Mouse (Mus musculus) hindbrain, embryonic 13.5 days (tissue): ENCODE measurements around the gene Sirt1. TPM values are rescaled to one million over a fixed set of nuclear protein-coding genes. Genes with fewer than 3 reads are reported as not detected.

Experiments used
- ATAC-seq: fragments of 200-750 bp; cut with Nextera tagmentation; 2 replicates; pipeline ENCODE4 v1.8.0; 2017; ENCODE audit warnings: moderate TSS enrichment; ENCODE audit not compliant: low FRiP score
- H3K27ac ChIP-seq: fragments of 300-500 bp; sonication (generic); 2 replicates; pipeline ENCODE4 v1.5.1; 2015; ENCODE audit warnings: inconsistent platforms, mild to moderate bottlenecking, moderate library complexity
- H3K27me3 ChIP-seq: fragments of 300-500 bp; sonication (generic); 2 replicates; pipeline ENCODE4 v1.6.1; 2015; ENCODE audit warnings: mild to moderate bottlenecking, inconsistent platforms
- H3K36me3 ChIP-seq: fragments of 300-500 bp; sonication (generic); 2 replicates; pipeline ENCODE4 v1.6.1; 2015; ENCODE audit warnings: mild to moderate bottlenecking, inconsistent platforms
- H3K4me1 ChIP-seq: fragments of 300-500 bp; sonication (generic); replicated peaks from 2 replicates; pipeline ENCODE4 v1.6.1; 2015; ENCODE audit warnings: inconsistent platforms
- H3K4me2 ChIP-seq: fragments of 300-500 bp; sonication (generic); 2 replicates; pipeline ENCODE4 v1.6.1; 2015; ENCODE audit warnings: inconsistent platforms, mild to moderate bottlenecking, moderate library complexity
- H3K4me3 ChIP-seq: fragments of 300-500 bp; sonication (generic); 2 replicates; pipeline ENCODE4 v1.5.1; 2015; ENCODE audit warnings: mild to moderate bottlenecking, inconsistent platforms
- H3K9ac ChIP-seq: fragments of 300-500 bp; sonication (generic); 2 replicates; pipeline ENCODE4 v1.6.1; 2015; ENCODE audit warnings: mild to moderate bottlenecking, inconsistent platforms
- H3K9me3 ChIP-seq: fragments of 300-500 bp; sonication (generic); 2 replicates; pipeline ENCODE4 v1.6.1; 2016; ENCODE audit warnings: inconsistent platforms
- WGBS: fragments of 180-500 bp; shearing (Covaris S2); methylation state at CpG from one replicate; pipeline ENCODE4 v1.1.7; 2015; 5-methylcytosine and 5-hydroxymethylcytosine counted together
- polyA plus RNA-seq: library from polyadenylated mRNA; unstranded; fragments of >200 nt; fragmentation: Nextera tagmentation; extraction: Ambion mirVana; gene quantifications from 2 replicates; pipeline ENCODE4 v1.2.1, GENCODE M21; 2015

Gene Sirt1
- polyA plus RNA-seq, 1 experiment from 2014 or later, result 4.8 TPM

DNA sequence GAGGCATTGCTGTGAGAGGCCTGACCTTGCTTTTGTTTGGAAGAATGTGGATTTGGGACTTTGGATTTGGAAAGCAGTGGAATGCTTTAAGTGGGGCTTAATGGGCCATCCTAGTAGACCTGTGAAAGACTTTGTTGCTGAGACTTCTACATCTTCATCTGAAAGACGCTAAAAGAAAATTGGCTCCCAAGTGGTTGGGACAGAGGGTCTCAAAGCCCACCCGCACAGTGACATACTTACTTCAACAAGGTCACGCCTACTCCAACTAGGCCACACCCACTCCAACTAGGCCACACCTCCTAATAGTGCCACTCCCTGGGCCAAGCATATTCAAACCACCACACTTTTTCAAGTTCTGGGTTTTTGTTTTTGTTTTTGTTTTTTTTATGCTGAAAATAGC, 36.8 kb downstream of the Sirt1 start:
- no peaks in the 10 kb centered on the region for H3K9me3 ChIP-seq
- no peaks in the 10 kb centered on the region for H3K4me1 ChIP-seq
- no peak for ATAC-seq
- no peak overlapping the region for H3K4me3 ChIP-seq
- H3K9ac ChIP-seq, result no peak overlapping the region
- H3K27ac ChIP-seq, result no peak overlapping the region
- H3K36me3 ChIP-seq, result no peaks in the 10 kb centered on the region
- WGBS, result 96% methylated on average over 3 of the region's 3 CpGs
- peaks cover 3% of the 10 kb centered on the region; the same call in 1 of the 2 replicates for H3K27me3 ChIP-seq
- no peak overlapping the region for H3K4me2 ChIP-seq

DNA sequence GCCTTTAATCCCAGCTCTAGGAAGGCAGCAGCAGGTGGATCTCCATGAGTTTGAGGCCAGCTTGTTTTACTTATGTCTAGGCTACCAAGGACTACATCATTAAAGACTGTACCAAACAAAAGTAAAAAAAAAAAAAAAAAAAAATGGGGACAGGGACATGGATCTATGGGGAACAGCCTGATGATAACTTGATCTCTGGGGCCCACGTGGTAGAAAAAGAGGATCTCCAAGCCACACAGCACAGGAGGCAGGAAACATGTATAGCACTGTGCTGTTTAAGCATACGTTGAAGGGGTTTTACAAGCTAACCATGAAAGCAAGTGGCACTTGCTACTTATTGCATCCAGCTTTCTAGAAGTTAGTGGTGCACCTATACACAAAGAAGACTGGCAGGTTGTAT, 40.2 kb downstream of the Sirt1 start:
- no peaks in the 10 kb centered on the region for H3K36me3 ChIP-seq
- 85% methylated on average over 2 of the region's 2 CpGs for WGBS
- H3K27me3 ChIP-seq, result peaks cover 3% of the 10 kb centered on the region; the same call in 1 of the 2 replicates
- no peak for ATAC-seq
- no peak overlapping the region for H3K4me2 ChIP-seq
- no peak overlapping the region for H3K27ac ChIP-seq
- H3K9ac ChIP-seq, result no peak overlapping the region
- H3K9me3 ChIP-seq, result no peaks in the 10 kb centered on the region
- peaks cover 15% of the 10 kb centered on the region for H3K4me1 ChIP-seq
- no peak overlapping the region for H3K4me3 ChIP-seq

DNA sequence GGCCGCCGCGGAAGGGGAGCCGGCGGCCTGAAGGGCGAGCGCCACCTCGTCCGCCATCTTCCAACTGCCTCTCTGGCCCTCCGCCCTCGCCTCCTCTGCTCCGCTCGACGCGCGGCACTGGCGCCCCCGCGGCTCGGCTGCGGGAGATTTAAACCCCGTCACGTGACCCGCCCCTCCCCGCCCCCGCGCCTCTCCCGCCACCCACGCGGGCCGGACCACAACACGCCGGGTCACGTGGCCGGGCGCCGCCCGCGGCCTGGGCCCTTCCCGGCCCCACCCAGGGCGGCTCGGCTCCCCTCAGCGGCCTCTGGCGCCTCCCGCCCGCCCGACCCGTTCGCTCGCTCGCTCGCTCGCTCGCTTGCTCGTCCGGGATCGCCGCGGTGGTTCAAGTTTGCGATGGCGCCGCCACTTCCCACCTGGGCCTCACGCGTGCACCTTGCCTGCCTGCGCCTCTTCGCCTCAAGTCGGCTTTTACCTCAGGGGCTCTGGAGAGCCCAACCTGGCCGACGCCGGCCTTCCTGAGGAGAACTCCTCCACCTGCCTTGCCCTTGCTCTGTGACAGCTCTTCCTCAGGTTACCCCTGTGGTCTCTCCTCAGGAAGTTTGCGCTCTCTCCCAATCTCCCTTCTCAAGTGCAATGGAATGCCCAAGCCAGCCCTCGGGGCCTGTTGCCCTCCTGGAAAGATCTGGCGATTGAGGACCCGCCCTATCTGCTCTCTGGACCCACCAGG, 42.4 kb downstream of the Sirt1 start:
- under 1% methylated on average over 41 of the region's 74 CpGs for WGBS
- H3K27ac ChIP-seq, result peak overlapping the region; percentile 95
- peak overlapping the region; percentile 92 for H3K9ac ChIP-seq
- H3K4me3 ChIP-seq, result peak overlapping the region; percentile 82
- ATAC-seq, result peak; percentile 98
- H3K9me3 ChIP-seq, result no peaks in the 10 kb centered on the region
- peak overlapping the region; percentile 68 for H3K4me2 ChIP-seq
- H3K27me3 ChIP-seq, result peaks cover 3% of the 10 kb centered on the region; the same call in 1 of the 2 replicates
- peaks cover 5% of the 10 kb centered on the region; the same call in 1 of the 2 replicates for H3K36me3 ChIP-seq
- H3K4me1 ChIP-seq, result peaks cover 20% of the 10 kb centered on the region

- 1% methylated on average over 63 of the region's 113 CpGs for WGBS
- Histone ChIP-seq H3K4me3 (peak overlapping the region; percentile 82), H3K9ac (peak overlapping the region; percentile 92), H3K4me1 (peaks cover 20% of the 10 kb centered on the region), H3K27me3 (peaks cover 3% of the 10 kb centered on the region; the same call in 1 of the 2 replicates), H3K36me3 (peaks cover 12% of the 10 kb centered on the region), H3K27ac (peak overlapping the region; percentile 95), H3K9me3 (no peaks in the 10 kb centered on the region), H3K4me2 (peak overlapping the region; percentile 68)
- peak; percentile 87 for ATAC-seq
Measured at GRCm38 (mm10) chr10:63337951-63338836, 43.3 kb downstream of the Sirt1 start.

GRCm38 (mm10) chr10:63337326-63337725, 44.2 kb downstream of the Sirt1 start:
- peaks cover 20% of the 10 kb centered on the region for H3K4me1 ChIP-seq
- peak overlapping the region; percentile 68 for H3K4me2 ChIP-seq
- 34% methylated on average over 5 of the region's 5 CpGs for WGBS
- H3K27me3 ChIP-seq, result peaks cover 3% of the 10 kb centered on the region; the same call in 1 of the 2 replicates
- H3K9ac ChIP-seq, result peak overlapping the region; percentile 68
- H3K36me3 ChIP-seq, result peaks cover 20% of the 10 kb centered on the region
- no peaks in the 10 kb centered on the region for H3K9me3 ChIP-seq
- peak overlapping the region; percentile 82 for H3K4me3 ChIP-seq
- no peak for ATAC-seq
- no peak overlapping the region for H3K27ac ChIP-seq

DNA sequence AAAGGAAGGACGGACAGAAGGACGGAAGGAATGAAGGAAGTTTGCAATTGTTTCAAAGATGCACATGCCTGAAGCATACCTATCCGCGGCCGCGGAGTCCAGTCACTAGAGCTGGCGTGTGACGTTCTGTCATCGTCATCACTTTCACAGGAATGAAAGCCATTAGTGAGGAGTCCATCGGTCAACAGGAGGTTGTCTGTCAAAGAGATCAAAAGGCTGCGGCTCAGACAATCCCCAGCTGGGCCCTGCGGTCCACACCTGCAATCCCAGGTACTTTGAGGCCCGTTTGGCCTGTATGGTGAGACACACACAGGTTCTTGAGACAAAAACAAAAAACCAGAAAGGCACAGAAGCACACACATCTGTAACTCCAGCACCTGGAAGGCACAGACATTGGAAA, 44.6 kb downstream of the Sirt1 start:
- Histone ChIP-seq H3K4me3 (peak overlapping the region; percentile 82), H3K36me3 (peaks cover 20% of the 10 kb centered on the region), H3K4me2 (peak overlapping the region; percentile 68), H3K27me3 (peaks cover 3% of the 10 kb centered on the region; the same call in 1 of the 2 replicates), H3K4me1 (peaks cover 20% of the 10 kb centered on the region), H3K9me3 (no peaks in the 10 kb centered on the region), H3K27ac (no peak overlapping the region), H3K9ac (peak overlapping the region; percentile 68)
- 56% methylated on average over 13 of the region's 13 CpGs for WGBS
- no peak for ATAC-seq

DNA sequence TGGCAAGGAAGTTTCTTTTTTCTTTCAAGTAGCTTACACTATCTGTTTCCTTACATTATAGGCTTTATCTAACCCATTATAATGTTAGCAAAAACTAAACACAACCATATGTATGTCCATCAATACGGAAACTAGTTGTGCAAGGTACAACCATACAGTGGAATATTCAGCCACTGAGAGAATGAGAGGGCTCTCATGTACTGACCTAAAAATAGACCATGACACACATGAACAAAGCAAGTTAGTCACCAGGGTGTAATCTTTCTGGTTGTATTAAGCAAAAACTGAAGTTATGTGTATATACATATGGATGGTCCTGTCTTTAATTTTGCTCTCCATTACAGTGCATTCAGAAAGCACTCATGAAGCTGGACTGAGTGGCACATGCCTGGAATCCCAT, 54.4 kb downstream of the Sirt1 start:
- 90% methylated on average over 1 of the region's 1 CpGs for WGBS
- H3K36me3 ChIP-seq, result peaks cover 61% of the 10 kb centered on the region

GRCm38 (mm10) chr10:63313726-63314125, 67.8 kb downstream of the Sirt1 start:
- 96% methylated on average over 1 of the region's 1 CpGs for WGBS
- H3K36me3 ChIP-seq, result peaks cover 70% of the 10 kb centered on the region

More for the DNA sequence above, 54.4 kb downstream of the Sirt1 start:
- Histone ChIP-seq H3K9ac (no peak overlapping the region), H3K4me2 (no peak overlapping the region), H3K27me3 (no peaks in the 10 kb centered on the region), H3K9me3 (no peaks in the 10 kb centered on the region), H3K4me3 (no peak overlapping the region), H3K27ac (no peak overlapping the region), H3K4me1 (no peaks in the 10 kb centered on the region)
- ATAC-seq, result no peak

GRCm38 (mm10) chr10:63308582-63309366, 72.7 kb downstream of the Sirt1 start:
- WGBS, result 43% methylated on average over 10 of the region's 10 CpGs
- H3K27ac ChIP-seq, result no peak overlapping the region
- ATAC-seq, result peak; percentile 68

More at GRCm38 (mm10) chr10:63313726-63314125, 67.8 kb downstream of the Sirt1 start:
- H3K4me3 ChIP-seq, result no peak overlapping the region
- no peak overlapping the region for H3K4me2 ChIP-seq
- H3K27ac ChIP-seq, result no peak overlapping the region
- no peak for ATAC-seq
- no peaks in the 10 kb centered on the region for H3K4me1 ChIP-seq
- no peaks in the 10 kb centered on the region for H3K9me3 ChIP-seq
- H3K27me3 ChIP-seq, result no peaks in the 10 kb centered on the region
- H3K9ac ChIP-seq, result no peak overlapping the region

DNA sequence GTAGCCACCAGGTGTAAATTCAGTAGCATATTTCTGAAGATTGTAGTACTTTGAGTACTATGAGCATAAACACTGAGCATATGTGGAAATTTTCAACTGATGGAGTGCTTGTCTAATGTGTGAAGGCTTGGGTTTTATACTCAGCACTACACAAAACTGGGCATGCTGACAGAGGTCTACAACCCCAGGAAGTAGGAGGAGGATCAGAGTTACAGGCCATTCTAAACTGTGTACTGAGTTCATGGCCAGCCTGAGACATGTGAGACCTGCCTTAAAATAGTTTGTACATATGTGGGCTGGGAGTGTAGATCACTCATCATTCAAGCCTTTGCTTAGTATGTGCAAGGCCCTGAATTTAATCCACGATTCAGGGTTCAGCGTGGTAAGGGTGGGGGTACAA, 79.1 kb downstream of the Sirt1 start:
- Histone ChIP-seq H3K4me2 (no peak overlapping the region), H3K9ac (no peak overlapping the region), H3K4me1 (no peaks in the 10 kb centered on the region), H3K27me3 (no peaks in the 10 kb centered on the region), H3K36me3 (peaks cover 53% of the 10 kb centered on the region), H3K9me3 (no peaks in the 10 kb centered on the region), H3K4me3 (no peak overlapping the region), H3K27ac (no peak overlapping the region)
- WGBS, result 92% methylated on average over 2 of the region's 2 CpGs
- no peak for ATAC-seq

More at GRCm38 (mm10) chr10:63308582-63309366, 72.7 kb downstream of the Sirt1 start:
- no peak overlapping the region for H3K9ac ChIP-seq
- no peaks in the 10 kb centered on the region for H3K9me3 ChIP-seq
- no peak overlapping the region for H3K4me3 ChIP-seq
- H3K27me3 ChIP-seq, result no peaks in the 10 kb centered on the region
- peaks cover 57% of the 10 kb centered on the region for H3K36me3 ChIP-seq
- no peak overlapping the region for H3K4me2 ChIP-seq
- H3K4me1 ChIP-seq, result no peaks in the 10 kb centered on the region

GRCm38 (mm10) chr10:63282846-63283245, 98.7 kb downstream of the Sirt1 start:
- Histone ChIP-seq H3K9ac (no peak overlapping the region), H3K4me3 (no peak overlapping the region), H3K27me3 (no peaks in the 10 kb centered on the region), H3K9me3 (no peaks in the 10 kb centered on the region), H3K4me2 (no peak overlapping the region), H3K36me3 (peaks cover 67% of the 10 kb centered on the region), H3K27ac (no peak overlapping the region), H3K4me1 (no peaks in the 10 kb centered on the region)
- WGBS, result 92% methylated on average over 7 of the region's 7 CpGs
- ATAC-seq, result no peak

- Histone ChIP-seq H3K4me1 (no peaks in the 10 kb centered on the region), H3K27ac (no peak overlapping the region), H3K27me3 (no peaks in the 10 kb centered on the region), H3K9me3 (no peaks in the 10 kb centered on the region), H3K9ac (no peak overlapping the region), H3K4me2 (no peak overlapping the region), H3K4me3 (no peak overlapping the region), H3K36me3 (peaks cover 66% of the 10 kb centered on the region)
- WGBS, result 92% methylated on average over 4 of the region's 4 CpGs
- ATAC-seq, result no peak
Measured at GRCm38 (mm10) chr10:63282417-63282816, 99.1 kb downstream of the Sirt1 start.
